Mouse (Mus musculus) left cerebral cortex, postnatal 14 days (tissue): ENCODE measurements around the gene 9430007A20Rik. TPM values are rescaled to one million over a fixed set of nuclear protein-coding genes. Genes with fewer than 3 reads are reported as not detected.
"Not testable (repeated sequence)": the region's sequence is repeated elsewhere in the genome, so short reads cannot be mapped to it uniquely, and the experiment has no call there.

ENCODE experiments used
- DNase-seq, 2 experiments: peaks; one replicate each; pipeline ENCODE4 v3.0.0; 2021 to 2022; ENCODE audit warnings: low spot score in 2 of 2, mixed read lengths in 1 of 2
- intact Hi-C: fragments of 180-260 bp; cut with DNase I; formaldehyde crosslinking; loops from one replicate; pipeline ENCODE4 v1.15.1; 2025
- long read RNA-seq, 2 experiments: library from polyadenylated mRNA; stranded (forward); transcript quantifications; one replicate each; pipeline ENCODE4 v2.0.0; 2021
- total RNA-seq, 2 experiments: library from RNA; stranded (reverse); gene quantifications; 2 replicates each; pipeline ENCODE4 v1.2.3; 2021

The 9430007A20Rik gene
- total RNA-seq = not detected
- long read RNA-seq, experiment 1 = 0 reads
- long read RNA-seq, experiment 2 = 0 reads

DNA sequence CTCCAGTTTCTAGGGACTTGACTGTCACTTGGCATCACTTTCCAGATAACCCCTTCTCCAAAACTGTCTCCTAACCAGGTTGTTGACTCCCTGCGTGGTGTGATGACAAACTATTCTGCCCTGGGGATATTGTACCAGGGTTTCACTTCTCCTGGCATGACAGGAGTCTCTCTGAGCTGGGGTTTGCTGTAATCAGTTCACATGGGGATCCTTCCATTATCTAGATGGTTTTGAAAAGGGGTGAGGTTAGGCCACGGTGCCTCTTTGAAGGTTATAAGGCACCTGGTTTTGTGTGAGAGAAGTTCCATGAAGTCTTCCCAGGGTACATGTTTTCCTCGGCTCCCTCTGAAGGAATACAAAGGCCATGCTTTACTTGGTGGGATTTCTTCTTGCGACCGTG lies at the start of gene 9430007A20Rik:
TSS of gene 9430007A20Rik (plus strand) at position 301 of the 400 bp plus-strand sequence.
- intact Hi-C loops = no loop called here
- DNase-seq = no peak

DNA sequence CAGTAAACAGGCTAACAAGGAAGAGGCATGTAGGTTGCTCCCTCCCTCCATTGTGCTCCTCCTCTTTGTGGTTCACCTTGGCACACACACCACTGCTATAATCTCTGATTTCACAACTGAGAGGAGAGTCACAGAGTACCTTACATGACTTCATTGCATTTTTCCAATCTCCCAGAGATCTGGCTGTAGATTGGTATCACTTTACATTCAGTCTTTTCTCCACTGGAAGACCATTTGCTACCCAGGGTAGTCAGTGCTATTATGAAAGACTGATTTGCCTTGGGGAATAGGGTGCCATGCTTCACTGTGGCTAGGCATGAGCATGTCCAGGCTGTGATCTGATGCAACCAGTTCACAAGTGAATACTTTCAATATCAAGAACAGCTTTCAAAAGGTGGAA lies 26.3 kb upstream of the 9430007A20Rik start:
- DNase-seq = no peak
- intact Hi-C loops = no loop called here

DNA sequence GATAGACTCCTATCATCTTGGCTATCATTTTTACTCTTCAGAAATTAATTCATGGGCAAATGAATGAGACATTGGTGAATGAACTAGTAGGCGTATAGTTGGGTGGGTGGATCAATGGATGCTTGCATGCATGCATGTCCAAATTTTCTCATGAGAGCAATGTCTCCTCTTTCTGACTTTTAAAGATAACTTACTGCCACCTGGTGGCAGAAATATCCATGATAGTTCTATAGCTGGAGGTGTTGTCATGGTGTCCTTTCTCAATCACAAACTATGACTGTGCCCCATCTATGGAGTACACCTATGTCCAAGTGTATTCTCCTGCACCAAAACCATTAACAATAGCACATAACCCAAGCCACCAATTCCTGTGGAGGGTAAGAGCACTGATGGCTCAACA lies 13.1 kb upstream of the 9430007A20Rik start:
- intact Hi-C loops = no loop called here
- DNase-seq = no peak

DNA sequence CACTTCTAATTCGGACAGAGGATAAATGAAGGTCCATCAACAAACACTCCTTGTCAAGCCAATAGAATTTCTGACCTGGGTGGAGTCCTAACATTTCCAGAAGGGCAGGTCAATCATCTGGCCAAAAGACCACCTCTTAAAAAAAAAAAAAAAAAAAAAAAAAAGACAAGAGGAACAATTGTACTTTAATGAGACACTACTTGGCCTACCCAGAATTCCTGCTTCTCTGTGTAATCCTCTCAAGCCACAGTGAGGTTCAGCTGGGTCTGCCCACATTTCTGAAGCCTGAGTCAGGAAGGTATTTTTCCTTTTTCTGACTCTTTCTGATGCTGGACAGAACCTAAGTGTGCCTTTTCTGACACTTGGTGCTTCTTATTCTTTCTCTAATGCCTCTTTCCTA lies 25.1 kb downstream of the 9430007A20Rik start:
- no peak for DNase-seq
- intact Hi-C loops = no loop called here

GRCm38 (mm10) chr4:144545339-144545738 lies 25.7 kb downstream of the 9430007A20Rik start:
- DNase-seq = not testable (repeated sequence)

DNA sequence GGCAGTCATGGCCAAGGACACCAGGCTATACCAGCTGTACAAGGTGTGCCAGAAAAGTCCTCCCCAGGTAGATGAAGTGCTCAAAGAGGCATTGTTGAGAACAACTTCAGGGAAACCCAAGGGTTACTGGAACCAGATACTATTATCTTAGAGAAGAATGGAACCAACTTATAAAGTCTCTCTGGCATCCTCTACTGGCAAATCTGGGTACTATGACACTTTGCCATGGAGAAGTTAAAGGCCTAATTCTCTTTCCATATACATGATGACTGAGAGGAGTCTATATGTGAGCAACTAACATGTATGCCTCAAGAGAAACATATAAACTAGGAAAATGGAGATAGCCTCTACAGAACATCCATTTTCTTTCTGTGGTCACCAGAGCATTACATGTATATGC lies 31.5 kb downstream of the 9430007A20Rik start:
- DNase-seq = no peak
- intact Hi-C loops = no loop called here

More at GRCm38 (mm10) chr4:144545339-144545738, 25.7 kb downstream of the 9430007A20Rik start:
- intact Hi-C loops = not testable (repeated sequence)

DNA sequence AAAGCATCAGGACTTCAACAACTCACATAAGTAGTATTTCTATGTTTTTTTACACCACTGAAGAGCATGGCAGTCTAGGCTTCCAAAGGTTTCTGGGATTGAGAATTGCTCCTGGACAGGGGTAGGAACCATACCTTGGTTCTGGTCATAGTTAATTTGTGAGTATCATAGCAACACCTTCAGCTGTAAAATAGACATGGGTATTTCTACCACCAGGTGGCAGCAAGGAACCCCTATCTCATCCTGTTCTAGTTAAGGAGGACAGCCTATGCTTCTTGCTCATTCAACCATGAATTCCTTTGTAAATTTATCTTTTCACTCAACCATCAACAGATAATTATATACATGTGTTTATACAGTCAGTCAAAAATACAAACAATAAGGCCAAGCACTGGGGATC lies 40.2 kb downstream of the 9430007A20Rik start:
- intact Hi-C loops = no loop called here
- DNase-seq = no peak

DNA sequence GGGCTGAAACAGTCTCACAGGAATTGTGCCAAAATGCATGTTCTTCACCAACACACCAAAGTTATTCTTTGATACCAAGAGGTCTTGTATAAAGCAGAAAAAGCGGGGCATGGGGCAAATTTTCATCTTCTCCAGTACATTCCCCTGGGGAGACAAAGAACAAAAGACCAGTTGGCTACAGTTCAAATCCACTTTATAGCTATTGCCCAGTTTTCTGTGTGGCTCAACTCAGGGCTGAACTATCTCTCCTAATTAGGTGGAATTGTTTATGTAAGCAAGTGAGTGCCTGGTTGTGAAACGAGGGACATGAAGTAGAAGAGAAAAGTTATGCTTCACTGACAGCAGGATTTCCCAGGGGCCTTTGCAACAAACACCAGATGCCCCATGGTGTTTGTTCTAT lies 41.6 kb downstream of the 9430007A20Rik start:
- intact Hi-C loops = no loop called here
- no peak for DNase-seq

DNA sequence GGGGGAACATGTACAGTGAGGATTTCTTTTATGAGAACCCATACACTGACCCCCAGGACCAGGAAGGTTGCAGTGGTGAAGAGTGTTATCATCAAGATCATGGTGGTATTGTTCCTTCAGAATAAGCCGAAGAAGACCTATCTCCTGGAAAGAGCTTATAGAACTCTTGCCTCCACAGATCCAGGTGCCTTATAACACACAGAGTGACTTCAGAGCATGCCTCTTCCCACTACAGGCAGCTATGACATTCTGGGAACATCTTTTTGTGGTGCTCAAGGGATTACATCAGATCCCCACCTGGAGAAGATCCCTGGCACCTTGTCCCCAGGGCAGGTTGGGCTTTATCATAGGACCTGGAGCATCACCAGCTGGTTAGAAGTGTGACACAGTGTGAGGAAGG lies 45.4 kb downstream of the 9430007A20Rik start, which contains the start of gene Gm13124:
TSS of gene Gm13124 (minus strand) at position 101 of the 400 bp plus-strand sequence.
- intact Hi-C loops = no loop called here
- DNase-seq = no peak

DNA sequence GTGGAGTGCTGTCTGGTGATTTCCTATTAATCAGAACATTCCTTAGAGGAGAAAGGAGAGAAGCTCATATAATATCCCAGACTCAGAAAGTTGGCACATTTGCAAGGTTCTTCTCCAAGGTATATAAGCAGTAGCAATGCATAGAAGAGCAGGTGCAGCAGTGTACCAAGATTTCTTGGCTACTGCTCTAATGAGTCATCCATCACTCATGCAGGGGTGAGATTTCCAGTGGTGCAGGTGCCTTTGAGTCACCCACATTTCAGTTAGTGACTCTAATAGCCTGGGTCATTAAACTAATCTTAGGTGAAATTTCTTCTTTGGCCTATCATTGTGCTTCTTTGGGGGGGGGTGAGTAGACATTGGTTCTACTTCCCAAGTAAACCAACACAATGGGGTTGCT lies 48.1 kb downstream of the 9430007A20Rik start:
- intact Hi-C loops = no loop called here

More for the DNA sequence above, 48.1 kb downstream of the 9430007A20Rik start:
- DNase-seq = no peak

Other genes with a start within 250 kb of the 9430007A20Rik start
- gene Pramel5, start 239.3 kb upstream of the 9430007A20Rik start, total RNA-seq = not detected
- not detected for gene Gm13128, start 189.6 kb upstream of the 9430007A20Rik start, total RNA-seq
- gene Gm13119, start 161.9 kb upstream of the 9430007A20Rik start, total RNA-seq = not detected
- gene Pramef20, start 141.9 kb upstream of the 9430007A20Rik start, total RNA-seq = not detected
- not detected for gene Pramef12, start 111.4 kb upstream of the 9430007A20Rik start, total RNA-seq
- gene 1700012P22Rik, start 81.0 kb upstream of the 9430007A20Rik start, total RNA-seq = not detected
- gene Gm9944, start 66.5 kb upstream of the 9430007A20Rik start, total RNA-seq = not detected
- gene Aadacl3, start 56.1 kb upstream of the 9430007A20Rik start, total RNA-seq = not detected
- not detected for gene Gm13124, start 45.3 kb downstream of the 9430007A20Rik start, total RNA-seq
- not detected for gene Aadacl4, start 93.9 kb downstream of the 9430007A20Rik start, total RNA-seq
- gene Gm436, start 166.5 kb downstream of the 9430007A20Rik start, total RNA-seq = not detected
- gene Gm13178, start 201.6 kb downstream of the 9430007A20Rik start, total RNA-seq = not detected